Mouse (Mus musculus): Measurements from ENCODE around the gene Bahcc1.

DNA sequence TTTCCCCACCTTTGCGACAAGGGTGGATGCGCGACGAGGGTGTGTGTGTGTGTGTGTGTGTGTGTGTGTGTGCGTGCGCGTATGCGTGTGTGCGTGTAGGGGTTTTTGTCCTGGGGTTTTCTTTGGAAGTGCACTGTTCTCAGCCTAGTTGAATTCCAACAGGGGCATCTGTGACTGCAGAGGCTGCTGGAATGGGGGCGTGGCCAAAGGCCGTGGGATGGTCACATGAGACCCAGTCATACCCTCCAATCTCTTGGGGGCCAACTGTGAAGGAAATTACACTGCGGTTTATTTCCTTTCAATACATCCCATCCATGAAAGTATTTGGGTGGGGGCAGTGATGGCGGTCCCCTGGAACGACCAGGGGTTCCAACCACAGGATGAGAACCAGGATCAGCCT, 57.5 kb downstream of the Bahcc1 start:
- TF ChIP-seq HCFC1 (IDR thresholded peaks at IDR 0.05; ENCODE audit: borderline replicate concordance, insufficient read depth, low read length) = no peak
- no peak for TF ChIP-seq CHD2 (IDR thresholded peaks at IDR 0.05; ENCODE audit: low read depth, low read length)
- no peak for TF ChIP-seq ZC3H11A (IDR thresholded peaks at IDR 0.05; ENCODE audit: borderline replicate concordance, low read depth, low read length)
- no peak for TF ChIP-seq ZNF384 (IDR thresholded peaks at IDR 0.05; ENCODE audit: low read depth, low read length)

Measured in ES-E14 (cell line).